Mouse (Mus musculus) layer of hippocampus, adult 9-11 months (tissue): ENCODE data around the gene March10.

Experiments
- DNase-seq: peaks from one replicate; pipeline ENCODE4 v3.0.0; 2022

The March10 gene

DNA sequence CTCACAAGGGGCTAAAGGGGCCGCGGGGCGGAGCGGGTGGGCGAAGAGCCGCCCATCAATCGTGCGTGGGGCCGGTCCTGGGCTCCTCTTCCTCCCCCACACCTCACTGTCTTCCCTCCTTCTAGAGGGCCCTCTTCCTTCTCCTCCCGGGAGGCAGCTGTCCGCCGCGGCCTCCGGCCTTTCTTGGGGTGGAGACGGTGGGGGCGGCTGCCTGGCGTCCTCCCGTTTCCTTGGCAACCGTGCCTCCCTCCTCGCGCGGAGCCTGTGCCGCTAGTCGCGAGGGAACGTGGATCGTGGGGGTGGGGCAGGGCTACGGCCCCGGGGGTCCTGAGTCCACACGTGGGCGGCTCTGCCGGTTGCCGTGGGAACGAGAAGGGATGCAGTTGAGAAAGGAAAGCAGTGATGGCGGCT, at the start of gene March10:
TSS of gene March10 (minus strand) at position 239 of the 411 bp plus-strand sequence.
- DNase-seq = peak; percentile 74

DNA sequence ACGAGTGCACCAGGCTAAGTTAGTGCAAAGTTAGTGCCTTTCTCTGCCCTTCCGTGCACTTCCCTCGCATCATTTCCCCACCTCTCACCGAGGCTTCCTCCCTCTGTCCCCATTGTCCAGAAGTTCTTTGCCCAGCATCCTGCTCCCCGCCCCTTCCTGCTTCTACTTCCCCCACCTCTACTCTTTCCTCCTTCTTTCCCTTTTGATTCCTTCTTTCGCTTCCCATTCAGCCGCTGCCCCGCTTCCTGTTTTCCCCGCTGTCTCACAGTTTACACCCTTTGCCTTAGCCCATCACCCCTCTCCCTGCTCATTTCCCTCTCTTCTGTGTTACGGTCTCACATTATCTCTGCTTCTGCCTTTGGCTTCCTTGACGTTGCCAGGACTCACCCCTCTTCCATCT, 49.8 kb upstream of the March10 start:
- DNase-seq = peak; percentile 59

DNA sequence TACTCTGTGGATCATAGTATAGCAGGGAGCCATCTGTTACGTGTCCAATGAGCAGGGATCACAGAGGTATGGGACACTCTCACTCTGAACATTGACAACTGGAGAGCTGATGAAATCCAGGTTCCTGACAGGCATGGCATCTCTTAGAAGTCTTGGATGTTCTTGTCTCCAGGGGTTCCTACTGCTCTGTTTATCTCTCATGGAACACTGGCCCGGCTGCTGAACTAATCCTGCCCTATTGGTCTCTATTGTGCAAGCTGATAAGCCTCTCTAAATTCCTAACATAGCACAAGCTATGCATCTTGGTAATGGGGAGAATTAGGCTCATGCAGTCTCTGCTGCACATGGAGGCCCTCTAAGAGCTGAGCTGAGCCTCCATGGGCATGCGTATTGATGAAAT, 48.5 kb upstream of the March10 start:
- no peak for DNase-seq

DNA sequence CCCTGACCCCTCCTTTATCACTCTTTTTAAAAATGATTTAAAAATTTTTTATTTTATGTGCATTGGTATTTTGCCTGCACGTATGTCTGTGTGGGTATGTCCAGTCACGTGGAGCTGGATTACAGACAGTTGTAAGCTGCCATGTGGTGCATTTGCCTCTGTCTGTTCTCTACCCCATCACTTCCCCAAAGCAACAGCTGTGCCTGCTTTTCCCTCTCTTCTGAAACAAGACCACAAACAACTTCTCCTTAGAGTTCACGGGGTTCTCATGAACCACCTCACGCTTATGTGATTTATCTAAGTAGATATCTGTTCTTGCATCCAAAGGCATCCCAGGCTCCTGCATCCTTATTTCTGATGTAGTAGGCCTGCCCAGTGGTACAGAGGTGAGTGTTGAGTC, 45.8 kb upstream of the March10 start:
- DNase-seq = no peak

DNA sequence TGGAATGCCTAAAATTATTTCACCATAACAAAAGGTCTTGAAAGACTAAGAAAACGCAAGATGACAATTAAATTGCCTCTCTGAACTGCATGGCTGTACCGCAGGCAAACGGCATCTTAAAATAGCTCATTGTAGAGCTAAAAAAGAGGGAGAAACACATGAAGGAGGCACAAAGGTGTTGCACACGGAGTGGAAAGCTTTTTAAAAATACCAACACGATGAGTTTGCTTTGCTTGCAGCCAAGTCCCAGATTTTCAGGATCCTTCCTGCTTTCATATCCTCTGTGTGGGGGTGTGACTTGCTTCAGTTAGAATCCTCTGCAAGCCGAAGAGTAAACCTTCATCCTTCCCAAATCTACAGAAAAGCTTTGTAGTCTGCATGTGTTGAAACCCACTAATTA, 41.0 kb upstream of the March10 start:
- DNase-seq = peak; percentile 57

DNA sequence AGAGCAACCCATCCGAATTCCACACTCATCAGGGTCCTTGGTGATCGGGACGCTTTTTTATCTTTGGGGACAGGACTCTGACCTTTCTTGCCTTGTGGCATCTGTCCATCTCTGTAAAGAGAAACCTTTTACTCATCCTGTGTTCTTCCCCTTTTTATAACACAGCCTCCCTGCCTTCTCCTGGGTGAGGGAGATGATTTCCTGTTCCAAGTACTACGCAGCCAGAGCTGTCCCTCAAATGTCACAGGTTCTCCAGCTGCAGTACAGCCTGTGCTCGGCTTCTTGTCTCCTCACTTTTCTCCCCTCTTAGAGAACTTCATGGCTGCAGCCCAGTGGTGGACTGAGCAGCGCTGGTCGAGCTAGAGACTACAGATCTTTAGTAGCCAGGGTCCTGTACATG, 40.1 kb upstream of the March10 start:
- no peak for DNase-seq

DNA sequence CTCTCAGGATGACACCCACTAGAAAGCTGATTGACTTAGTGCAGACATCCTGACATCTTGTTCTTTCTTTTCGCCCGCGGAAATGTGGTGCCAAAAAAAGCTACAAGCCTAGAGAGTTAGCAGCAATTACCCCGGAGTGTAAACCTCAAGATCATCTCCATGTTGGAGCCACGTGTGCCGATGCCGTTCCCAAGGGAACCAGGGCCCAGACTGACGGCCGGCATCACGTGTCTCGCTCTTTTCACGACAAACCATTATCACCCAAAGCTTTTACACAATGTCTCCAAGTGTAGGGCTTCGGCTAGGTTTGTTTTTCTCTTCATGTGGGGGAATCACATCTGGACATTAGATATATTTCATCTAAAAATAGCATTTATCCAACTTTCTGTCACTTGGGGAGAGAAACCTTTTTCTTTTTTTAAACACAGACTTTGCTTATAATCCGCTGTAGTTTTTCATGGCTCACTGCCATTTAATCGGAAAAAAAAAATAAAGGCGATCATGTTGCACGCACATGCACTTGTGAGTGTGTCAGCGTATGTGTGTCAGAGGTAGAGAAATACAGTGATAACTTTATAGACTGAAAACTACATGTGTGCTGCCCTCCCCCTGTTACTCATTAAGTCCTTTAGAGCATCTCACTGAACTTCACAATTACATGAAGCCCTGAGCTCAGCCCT, 39.2 kb upstream of the March10 start:
- peak; percentile 43 for DNase-seq

DNA sequence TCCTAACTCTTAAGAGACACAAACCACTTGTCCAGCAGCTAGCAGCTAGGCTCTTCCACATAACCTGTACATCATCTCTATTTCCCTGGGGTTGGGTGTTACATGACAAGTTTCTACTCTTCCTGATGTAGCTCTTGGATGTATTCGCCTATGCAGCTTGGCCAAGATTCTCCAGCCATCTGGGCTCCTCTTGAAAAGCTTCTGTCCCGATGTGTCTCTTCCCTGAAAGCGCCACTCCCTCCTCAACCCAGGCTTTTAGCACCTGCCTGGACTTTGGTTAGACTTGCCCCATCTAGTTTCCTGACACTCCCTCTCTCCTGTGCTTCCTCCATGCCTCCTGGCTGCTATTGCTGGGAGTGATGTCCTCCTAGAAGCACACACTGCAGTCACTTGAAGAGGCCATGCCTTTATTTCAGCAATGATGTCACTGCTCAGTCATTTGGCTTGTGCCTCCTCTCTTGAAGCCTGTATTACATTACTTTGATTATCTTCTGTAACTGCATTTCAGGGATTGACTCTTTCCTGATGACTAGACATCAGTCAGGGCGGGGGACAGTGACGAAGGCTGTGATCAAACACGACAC, 38.3 kb upstream of the March10 start:
- no peak for DNase-seq

DNA sequence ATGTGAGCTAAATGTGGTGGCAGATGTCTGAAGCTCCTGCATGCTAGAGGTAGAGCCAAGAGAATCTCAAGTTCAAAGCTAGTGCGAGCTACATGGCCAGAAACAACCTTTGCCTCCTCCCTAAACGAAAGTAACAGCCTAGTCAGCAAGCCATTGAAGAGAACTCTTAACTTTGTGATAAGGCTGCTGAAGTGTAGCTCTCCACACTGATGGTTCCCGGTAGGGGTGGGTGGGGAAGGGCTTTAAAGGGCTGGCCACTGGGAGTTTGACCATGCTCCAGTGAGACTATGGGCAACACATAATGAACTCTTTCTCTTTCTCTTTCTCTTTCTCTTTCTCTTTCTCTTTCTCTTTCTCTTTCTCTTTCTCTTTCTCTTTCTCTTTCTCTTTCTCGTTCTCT, 35.9 kb upstream of the March10 start:
- no peak for DNase-seq

DNA sequence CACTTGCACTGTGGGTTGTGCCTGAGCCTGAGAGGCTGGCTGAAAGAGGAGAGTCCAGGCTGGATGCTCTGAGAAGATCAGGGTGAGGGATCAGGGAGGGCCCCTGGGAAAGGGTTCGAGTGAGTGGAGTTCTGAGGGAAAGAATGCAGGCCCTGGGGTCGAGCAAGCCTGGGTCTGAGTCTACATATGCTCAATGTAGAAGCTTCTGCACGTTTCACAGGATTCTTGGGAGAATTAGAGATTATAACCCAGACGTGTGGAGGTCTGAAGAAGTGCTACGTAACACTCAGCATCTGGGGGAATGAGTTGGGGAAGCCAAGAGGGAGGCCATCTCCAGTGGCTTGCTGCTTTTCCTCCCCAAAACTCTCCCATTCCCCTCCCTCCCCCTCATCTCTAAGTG, 34.4 kb upstream of the March10 start:
- no peak for DNase-seq

DNA sequence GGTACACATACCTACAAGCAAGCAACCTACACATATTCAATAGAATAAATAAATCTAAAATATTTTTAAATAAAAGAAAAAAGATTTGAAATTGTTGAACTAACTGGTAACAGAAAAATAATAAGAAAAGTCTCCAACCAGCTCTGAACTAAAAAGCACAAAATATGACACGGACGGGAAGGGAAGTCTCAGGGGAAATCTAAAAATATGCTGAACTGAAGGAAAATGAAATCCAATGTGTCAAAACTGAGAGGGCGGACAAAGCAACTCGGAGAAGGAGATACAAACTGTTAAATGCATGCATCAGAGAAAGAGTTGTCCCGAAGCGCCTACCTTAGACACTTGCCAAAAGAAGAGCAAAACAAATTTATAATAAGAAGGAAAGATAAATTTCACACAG, 28.9 kb upstream of the March10 start:
- no peak for DNase-seq

DNA sequence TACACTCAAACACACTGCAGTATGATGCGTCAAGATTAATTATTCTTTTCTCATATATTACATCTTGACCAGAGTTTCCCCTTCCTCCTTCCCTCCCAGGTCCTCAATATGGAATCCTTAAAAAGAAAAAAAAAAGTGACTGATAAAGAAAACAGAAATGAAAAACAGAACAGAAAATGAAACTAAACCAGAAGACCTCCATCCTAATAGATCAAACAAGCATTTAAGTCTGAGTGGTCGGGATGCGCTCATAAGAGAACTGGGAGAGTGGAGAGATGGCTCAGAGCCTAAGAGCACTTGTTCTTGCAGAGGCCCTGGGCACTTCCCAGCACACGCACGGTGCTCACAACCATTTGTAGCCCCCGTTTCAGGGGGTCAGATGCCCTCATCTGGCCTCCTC, 28.5 kb upstream of the March10 start:
- DNase-seq = no peak

DNA sequence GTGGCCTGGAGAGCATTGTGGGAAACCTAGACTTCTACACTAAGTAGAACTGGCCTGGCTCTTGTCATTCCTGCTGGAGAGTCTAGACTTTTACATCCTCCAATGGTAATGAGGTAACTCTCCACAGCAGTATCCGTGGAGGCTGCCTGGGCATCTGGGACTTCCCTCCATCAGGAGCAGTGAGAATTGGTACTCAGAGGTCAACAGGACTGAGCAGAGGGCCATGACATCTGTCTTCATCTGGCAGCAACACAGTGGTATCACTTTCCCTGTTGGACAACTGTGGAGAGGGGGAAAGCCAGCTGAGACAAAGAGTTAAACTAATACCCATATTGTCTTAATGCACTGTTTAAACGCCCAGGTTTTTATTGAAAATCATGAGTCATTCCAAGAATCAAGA, 26.2 kb upstream of the March10 start:
- DNase-seq = no peak

DNA sequence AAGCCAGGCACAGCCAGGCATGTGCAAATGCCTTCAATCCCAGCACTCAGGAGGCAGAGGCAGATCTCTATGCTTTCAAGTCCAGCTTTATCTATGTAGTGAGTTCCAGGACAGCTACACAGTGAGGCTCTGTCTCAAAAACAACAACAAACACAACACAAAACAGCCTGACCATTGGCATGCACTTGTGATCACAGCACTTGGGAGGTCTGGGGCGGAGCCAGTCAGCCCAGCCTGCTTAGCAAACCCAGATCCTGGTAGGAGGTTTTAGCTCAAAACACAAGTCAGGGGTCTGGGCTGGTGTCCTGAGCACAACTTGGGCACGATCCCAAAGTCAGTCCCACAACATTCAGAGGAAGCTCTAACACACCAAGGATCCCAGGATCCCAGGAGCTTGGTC, 18.2 kb upstream of the March10 start:
- no peak for DNase-seq

DNA sequence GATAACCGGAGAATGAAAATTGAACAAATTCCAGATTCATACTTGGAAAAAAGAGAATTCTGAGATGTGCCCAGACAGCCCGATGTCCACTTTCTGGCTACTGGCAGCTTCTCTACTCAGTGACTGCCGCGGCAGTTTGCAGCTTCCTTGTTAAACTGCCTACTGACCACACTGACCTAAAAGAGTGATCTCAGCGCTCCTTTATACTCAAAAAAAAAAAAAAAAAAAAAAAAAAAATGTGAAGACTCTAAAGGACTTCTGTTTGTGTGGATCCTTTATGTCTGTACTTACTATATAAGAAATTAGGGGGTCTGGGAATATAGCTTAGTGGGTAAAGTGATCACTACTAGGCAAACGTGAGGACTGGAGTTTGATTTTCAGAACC, 17.8 kb upstream of the March10 start:
- no peak for DNase-seq

DNA sequence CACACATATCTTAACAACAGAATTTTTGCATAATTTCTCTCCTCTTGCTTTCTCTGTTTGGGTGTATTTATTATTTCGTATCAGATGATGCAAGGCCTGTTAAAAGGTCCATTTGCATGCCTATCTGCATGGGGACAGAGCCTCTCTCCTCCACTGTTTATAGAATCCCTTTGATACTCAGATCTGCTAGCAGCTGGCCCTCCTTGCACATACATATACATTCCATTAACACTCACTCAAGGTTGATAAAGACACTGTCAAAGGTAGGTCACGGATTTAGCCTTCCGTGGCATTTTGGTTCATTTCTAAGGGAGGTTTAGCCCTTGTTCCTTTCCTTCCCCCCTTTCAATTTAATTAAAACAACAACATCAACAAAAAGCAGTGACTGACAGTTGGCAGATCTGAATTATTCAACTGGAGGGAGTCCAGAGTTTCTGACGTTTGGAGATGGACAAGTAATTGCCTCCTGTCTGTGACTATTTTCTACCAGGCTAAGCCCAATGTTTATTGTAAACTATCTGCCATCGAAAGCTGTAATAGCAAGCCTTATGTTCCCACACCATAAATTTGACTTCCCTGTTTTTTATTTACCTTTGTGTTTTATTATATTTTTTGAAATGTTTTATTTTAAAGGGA, 17.3 kb upstream of the March10 start:
- no peak for DNase-seq

DNA sequence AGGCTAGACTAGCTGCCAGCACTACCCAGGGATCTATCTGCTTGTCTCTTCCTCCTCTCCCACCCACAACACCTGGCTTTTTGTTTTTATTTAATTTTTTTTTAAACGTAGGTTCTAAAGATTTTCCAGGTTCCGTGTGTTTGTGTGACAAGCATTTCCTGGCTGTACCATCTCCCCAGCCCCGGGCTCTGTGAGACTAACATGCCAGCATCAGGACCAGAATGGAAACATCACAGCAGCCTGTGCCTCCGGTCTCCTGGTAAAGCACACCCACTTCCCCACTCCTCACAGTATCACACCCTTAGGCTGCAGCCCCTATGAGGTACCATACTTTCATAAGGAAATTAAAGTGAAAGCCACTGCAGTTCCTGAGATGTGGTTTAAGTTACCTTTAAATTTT, 16.1 kb upstream of the March10 start:
- DNase-seq = no peak

DNA sequence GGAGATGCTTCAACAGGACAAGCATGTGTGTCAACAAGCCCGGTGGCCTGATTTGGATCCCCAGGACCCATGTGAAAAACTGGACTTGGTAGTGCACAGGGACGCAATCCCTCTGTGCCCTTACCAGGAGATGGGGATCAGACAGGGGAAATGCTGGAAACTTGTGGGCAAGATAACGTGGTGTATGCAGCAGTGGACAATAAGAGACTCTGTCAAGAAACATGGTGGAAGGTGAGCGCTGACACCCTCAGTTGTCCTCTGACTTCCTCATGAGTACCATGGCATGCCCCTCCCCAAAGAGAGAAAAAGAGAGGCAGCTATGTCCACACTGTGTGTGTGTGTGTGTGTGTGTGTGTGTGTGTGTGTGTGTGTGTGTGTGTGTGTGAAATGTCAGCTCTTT, 14.4 kb upstream of the March10 start:
- DNase-seq = no peak

DNA sequence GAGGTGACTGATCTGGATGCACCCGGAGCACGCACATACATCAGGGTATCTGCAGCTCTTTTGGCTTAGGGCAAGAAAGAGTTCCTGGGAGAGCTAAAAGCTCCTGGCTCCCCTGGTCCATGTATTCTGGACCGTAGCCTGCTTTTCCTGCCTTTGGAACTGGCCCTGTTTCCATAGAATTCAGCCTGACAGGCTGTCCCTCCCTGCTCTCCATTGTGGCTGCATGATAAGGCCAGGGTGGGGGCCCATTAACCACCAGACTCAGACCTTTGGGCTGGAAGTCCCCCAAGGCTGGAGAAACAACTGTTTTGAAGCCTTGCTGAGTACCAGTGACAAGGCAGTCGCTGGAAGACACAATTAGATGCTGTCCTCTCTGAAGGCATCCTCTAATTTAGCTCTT, 13.0 kb upstream of the March10 start:
- no peak for DNase-seq

DNA sequence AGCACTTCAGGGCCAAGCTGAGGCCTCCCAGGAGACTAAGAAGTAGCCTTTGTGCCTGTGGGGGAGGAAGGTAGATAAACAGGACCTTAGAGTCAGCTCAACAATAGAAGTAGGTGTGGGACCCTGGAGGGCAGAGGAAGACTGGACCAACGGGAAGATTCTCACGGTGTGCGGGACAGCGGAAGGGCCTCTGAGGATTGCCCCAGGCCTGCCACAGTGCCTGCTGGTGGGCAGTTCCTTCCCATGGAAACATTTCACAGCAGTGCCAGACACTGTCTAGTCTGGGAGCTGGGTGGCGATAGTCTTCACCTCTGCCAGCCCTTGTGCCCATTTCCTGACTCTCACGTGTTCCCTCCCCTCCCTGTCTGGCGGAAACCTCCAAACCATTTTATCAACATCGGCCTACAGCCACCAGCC, 12.6 kb upstream of the March10 start:
- peak; percentile 72 for DNase-seq

DNA sequence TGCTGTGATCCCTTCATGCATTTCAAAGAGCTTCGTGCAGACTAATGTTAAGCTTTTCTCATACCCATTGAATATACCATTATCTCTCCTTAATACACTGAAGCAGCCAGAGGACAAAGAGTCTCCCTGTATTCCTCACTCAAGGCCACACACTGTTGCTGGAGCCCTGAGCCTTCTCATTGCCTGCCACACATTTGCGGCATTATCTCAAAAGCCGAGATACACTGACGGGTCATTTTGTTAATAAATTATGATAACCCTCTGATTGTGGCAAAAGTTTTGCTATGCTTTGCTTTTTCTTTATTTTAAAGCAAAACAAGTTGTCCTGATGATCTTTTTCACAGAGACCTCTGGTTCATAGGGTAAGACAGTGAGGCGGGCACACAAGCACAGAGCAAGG, 11.9 kb upstream of the March10 start:
- DNase-seq = no peak

DNA sequence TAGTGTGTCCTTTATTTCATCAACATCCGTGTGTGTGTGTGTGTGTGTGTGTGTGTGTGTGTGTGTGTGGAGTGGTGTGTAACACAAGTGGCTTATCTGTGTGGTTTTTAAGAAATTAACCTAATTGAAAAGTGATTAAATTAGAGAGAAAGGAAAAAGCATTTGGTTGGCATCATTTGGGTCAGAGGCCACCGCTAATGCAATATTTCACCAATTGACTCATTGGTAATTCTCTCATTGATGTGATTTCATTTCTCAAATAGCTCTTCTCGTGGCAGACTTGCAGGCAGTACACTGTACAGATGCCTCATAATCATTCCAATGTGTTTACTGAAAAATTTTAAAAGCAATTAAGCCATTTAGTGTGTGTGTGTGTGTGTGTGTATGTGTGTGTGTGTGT, 11.3 kb upstream of the March10 start:
- DNase-seq = no peak

DNA sequence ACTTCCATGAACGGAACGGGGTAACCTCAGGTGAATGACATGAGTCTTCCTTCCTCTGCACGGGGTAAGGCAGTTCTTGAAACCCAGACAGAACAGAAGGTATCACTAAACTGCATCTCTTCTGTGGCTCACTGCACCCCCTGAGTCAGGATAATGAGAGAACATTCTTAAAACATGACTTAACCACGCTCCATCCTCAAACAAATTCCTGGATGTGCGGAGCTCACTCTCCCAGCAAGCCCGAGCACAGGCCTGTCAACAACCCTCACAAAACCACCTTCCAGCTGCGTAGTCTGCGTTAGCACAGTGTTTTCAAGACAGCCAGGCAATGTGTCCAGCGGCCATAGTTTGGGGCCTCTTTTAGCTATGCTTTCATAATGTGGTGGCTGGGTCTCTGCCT, 10.7 kb upstream of the March10 start:
- DNase-seq = no peak

DNA sequence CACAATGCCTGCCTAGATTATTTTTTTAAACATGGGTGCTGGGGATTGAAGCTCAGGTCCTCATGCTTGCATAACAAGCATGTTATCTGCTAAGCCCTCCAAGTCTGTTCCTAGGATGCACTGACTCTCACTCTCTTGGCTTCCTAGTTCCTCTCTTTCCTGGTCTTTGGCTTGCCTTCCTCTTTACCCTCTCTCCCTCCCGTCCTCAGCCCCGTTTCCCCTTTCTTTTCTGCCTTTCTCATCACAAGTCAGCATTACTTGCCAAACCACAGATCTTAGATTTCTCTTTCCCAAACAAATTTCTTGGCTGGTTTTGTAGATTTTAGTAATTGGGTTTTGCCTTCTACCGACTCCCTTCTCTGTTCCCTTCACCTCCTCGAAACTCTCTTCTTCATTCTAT, 10.2 kb upstream of the March10 start:
- no peak for DNase-seq

DNA sequence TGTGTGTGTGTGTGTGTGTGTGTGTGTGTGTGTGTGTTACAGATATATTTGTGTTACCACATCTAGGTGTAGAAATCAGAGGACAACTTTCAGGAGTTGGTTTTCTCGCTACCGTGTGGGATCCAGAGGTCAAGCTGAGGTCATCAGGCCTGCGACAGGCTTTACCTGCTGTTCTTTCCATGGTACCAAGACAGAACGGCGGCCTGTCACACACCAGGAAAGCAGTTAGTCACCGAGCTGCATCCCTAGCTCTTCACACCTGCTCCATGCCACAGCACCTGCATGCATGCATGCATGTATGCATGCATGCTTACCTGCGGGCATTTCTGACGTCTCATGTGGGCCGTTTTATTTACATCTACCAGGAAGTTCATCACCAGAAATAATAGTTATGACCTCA, 9.0 kb upstream of the March10 start:
- DNase-seq = no peak
